Mouse (Mus musculus): ENCODE results near the gene Cfdp1. TPM values are rescaled to one million over a fixed set of nuclear protein-coding genes. Genes with fewer than 3 reads are reported as not detected.
"Not testable (repeated sequence)": the region's sequence is repeated elsewhere in the genome, so short reads cannot be mapped to it uniquely, and the experiment has no call there.

Cfdp1 gene
- total RNA-seq, 4 experiments from 2014 or later = 11.7 to 17.6 (median 14.7) TPM

DNA sequence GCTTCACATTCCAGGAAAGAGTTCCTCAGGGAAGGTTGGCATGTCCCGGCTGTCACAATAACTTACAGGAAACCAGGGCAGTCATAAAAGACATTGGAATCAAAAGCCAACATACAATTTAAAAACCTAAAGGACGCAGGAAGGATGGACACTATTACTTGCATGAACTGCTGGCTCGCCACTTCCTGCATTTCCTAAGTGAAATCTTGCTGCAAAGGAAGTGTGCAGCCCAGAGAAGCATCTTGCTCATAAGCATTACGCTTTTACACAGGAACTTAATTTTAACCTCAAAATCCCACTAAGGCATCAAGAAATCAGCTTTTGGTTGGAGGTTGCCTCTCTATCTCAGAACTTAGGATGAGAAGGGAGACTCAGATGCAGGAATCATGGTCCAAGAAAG is 9.2 kb upstream of the Cfdp1 start:
- DNase-seq (ENCODE audit: low spot score in 2 of 2) = no peak

DNA sequence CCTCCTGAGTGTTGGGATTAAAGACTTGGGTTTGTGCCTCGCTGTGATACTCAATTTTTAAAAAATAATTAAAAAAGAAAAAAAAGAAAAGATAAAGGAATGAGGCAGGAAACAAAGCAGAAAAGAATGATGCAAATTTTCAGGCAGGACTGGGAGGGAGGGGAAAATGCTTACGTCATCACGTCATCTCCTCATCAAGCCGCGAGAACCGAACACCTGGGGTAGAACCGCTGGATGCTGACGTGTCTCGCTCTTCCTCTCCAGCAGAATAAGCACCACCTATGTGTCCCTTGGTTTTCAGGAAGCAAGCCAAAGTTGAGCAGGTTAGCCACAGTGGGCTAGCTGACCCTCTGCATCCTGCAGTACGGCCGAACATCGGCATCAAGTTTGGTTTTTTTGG is 1.9 kb upstream of the Cfdp1 start:
- no peak for DNase-seq (ENCODE audit: low spot score in 2 of 2)

DNA sequence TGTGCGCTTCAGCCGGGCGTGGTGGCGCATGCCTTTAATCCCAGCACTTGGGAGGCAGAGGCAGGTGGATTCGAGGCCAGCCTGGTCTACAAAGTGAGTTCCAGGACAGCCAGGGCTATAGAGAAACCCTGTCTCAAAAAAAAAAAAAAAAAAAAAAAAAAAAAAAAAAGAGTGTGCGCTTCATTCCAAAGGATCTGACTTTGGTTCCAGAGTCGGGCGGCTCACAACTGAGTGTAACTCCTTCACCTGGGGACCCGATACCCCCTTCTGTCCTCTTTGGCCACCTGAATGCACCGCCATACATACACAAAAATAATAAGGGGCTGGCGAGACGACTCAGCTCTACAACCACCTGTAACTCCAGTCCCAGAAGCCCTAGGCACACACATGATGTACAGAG is 872 bp downstream of the Cfdp1 start:
- DNase-seq (ENCODE audit: low spot score in 2 of 2) = not testable (repeated sequence)

DNA sequence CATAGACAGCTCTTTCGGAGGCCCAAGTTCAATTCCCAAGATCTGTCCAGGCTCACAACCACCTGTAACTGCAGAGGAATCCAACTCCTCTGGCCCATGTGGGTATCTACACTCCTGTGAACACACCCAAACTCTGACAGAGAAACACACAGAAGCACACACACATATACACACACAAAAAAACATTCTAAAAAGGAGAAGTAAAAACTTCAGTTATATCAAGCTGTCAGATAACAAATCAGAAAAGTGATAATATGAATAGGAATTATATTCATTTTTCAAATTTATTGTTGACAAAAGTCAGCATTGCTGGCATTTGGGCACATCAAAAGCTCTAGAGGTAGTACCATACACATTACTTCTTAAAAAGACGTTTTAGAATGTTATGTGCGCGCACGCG is 7.3 kb downstream of the Cfdp1 start:
- DNase-seq (ENCODE audit: low spot score in 2 of 2) = no peak

DNA sequence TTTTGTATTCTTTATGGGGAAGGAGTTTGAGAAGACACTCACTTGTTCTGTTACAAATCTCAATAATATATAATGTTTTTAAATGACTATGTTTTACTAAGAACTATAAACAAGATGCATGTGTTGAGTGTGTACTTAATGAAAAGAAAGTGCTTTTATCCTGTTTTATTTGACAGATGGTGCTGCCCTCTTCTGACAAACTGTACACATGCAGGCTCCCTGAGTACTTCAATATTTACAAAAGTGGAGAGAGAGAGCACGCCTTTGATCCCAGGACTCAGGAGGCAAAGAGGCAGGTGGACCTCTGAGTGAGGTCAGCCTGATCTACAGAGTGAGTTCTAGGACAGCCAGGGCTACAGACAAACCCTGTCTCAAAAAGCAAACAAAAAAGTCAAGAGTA is 18.6 kb downstream of the Cfdp1 start:
- DNase-seq (ENCODE audit: low spot score in 2 of 2) = no peak

DNA sequence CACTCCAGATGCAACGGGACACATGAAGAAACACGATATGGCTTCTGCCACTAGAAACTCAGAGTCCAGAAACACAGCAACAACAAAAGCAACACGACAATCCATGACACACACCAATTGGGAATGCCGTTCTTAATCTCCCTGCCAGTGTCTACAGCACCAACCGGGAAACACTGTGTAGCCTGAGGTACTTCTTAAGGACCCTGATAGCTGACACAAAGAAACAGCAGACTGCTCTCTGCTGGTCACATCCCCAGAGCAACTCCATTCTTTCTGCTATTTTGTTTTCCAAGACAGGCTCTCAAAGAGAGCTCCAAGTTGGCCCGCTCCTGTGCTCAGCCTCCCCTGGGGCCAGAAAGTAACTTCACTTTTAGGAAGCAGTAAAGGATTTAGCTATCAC is 20.1 kb downstream of the Cfdp1 start:
- no peak for DNase-seq (ENCODE audit: low spot score in 2 of 2)

DNA sequence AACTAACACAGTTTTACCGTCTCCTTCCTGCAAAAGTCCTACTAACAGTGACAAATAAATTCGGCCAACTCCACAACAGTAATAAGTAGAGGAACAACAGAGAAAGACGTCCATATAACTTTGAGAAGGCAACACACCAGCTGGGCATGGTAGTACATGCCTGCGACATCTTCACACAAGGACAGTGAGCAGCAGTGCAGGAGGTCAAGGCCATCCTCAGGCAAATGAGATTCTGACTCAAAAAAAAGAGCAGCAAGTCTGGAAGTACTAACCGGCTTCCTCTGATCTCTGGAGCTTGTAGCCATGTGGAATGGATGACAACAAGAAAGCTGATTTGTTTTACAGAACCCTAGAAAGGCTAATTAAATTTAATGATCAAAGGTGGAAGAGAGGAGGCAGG is 21.1 kb downstream of the Cfdp1 start:
- no peak for DNase-seq (ENCODE audit: low spot score in 2 of 2)

DNA sequence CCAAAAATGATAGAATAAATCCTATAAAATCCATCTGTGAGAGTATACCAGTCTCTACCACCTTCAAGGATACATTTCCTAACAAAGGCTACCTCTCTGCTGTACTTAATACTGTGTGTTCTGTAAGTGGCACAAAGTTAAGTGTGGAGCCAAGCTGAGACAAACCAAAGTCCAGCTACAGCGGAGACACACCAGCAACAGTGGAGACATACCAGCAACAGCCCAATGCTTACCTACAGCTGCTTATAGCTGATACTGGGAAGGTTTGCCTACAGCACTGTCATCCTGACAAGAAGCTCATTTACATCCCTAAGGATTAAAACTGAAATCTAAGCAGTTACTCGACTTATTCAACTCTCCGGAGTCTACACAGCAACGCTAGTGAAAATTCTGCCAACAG is 22.1 kb downstream of the Cfdp1 start:
- DNase-seq (ENCODE audit: low spot score in 2 of 2) = no peak

DNA sequence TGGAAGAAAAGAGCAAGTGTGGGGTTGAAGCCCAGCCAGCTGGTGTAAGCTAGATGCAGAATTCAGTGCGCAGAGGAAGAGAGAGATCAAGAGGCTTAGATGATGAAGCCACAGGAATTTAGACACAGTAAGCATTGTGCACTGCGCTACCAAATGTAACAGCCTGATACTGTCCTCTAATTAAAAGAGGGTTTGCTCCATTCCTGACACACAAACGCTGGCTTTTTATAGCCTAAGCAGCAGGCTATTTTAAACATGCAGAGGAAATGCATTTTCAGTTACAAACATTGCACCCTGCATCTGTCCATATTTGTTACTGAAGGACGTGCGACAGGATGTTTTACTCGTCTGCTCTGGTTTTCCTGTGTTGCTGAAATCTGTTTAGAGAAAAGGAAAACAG is 25.5 kb downstream of the Cfdp1 start:
- no peak for DNase-seq (ENCODE audit: low spot score in 2 of 2)

DNA sequence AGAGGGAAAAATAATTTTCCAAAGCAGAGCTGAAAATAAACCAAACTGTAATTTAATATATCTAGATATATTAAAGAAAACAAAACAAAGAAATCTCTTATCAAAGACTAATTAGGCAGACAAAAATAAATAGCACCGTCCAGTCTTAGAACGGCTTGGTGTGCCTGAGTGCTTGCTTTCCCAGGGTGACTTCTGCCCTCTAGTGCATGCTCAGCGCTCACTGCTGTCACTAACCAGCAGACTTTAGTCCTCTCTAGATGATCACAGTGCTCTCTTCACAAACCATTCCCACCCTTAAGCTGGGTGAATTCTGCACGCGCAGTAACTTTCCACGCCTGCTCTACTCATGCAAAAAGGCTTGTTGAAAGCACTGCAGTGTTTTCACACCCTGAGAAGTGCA is 28.9 kb downstream of the Cfdp1 start:
- DNase-seq (ENCODE audit: low spot score in 2 of 2) = no peak

DNA sequence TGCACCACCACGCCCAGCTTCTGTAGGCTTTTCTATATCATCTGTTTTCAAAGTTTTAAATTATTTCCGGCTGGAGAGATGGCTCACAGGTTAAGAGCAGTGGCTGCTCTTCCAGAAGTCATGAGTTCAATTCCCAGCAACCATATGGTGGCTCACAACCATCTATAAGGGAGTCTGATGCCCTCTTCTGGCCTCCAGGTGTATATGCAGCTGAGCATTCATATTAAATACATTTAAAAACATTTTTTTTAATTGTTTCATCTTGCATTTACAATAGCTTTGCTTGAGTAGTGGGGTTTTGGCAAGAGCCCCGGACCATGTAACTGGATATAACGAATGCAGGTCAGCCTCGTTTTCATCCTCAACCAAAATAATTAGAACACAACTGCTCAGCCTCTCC is 29.8 kb downstream of the Cfdp1 start:
- no peak for DNase-seq (ENCODE audit: low spot score in 2 of 2)

DNA sequence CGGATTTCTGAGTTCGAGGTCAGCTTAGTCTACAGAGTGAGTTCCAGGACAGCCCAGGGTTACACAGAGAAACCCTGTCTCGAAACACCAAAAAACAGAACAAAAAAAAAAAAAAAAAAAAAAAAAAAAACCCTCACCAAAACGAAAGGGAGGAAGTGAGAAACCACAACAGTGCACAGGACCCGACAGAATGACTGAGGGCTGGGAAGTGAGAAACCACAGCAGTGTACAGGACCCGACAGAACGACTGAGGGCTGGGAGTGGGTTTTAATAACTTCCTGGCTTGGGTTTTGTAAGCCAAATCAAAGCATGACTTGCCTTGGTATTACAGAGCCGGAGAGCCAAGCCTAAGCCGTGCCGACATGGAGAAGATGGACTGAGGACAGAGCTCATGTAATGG is 32.9 kb downstream of the Cfdp1 start:
- no peak for DNase-seq (ENCODE audit: low spot score in 2 of 2)

DNA sequence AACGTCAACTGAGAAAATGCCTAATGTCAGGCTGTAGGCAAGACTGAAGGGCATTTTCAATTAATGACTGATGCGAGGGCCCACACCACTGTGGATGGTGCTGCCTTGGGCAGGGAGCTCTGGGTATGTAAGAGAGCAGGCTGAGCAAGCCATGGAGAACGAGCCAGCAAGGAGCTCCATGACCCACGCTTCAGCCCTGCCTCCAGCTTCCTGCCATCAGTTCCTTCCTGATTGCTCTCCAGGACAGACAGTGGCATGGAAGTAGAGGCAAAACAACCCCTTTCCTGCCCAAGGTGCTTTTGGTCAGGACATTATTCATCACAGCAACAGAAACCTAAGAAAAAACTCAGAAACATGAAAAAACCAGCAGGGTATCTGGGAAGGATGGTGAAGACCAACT is 33.4 kb downstream of the Cfdp1 start:
- DNase-seq (ENCODE audit: low spot score in 2 of 2) = no peak

DNA sequence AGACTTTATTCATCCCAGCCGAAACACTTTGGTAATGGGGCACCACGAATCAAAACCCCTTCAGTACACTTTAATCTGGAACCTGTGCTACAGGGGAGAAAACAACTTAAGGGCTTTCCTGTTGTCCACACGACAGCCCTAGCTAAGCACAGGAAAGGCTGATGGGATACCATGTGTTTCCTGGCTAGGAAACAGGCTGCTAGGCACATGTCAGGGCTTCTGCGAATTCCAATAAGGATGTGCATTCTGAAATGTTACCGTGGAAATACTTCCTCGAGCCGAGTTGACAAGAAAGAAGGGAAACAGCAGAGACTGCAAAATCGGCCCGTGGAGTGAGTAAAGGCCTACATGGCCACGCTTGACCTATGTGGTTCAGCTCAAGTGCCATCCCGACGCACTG is 34.1 kb downstream of the Cfdp1 start:
- DNase-seq (ENCODE audit: low spot score in 2 of 2) = no peak

DNA sequence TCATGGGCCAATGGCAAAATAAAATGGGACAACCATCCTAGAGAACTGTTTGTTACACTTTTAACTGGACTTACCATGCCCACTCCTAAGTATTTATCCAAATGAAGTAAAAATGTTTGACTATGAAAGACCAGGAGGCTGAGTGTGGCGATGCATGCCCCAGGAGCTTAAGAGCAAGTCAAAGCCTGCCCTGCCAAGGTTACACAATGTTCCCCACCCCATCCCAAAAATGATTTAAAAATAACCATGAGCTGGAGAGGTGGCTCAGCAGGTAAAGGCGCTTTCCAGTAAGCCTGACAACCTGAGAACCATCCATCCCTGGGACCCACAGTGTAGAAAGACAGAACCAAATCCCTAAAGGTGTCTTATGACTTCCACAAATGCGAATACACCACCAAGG is 35.5 kb downstream of the Cfdp1 start:
- DNase-seq (ENCODE audit: low spot score in 2 of 2) = no peak

DNA sequence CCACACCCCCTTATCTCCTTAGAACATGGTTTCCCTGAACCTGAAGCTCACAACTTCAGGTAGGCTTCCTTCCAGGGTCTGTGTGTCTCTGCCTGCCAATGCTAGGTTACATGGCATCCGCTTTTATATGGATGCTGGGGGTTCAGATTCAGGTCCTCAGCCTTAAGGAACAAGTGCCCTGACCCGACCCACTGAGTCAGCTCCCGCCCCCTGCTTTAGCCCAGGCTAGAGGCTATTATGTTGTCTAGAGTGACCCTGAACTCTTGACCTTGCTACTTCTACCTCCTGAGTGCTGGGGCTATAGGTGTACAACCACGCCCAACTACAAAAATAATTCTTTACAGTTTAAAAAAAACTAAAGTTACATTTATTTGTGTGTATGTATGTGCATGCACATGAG is 39.0 kb downstream of the Cfdp1 start:
- DNase-seq (ENCODE audit: low spot score in 2 of 2) = no peak

DNA sequence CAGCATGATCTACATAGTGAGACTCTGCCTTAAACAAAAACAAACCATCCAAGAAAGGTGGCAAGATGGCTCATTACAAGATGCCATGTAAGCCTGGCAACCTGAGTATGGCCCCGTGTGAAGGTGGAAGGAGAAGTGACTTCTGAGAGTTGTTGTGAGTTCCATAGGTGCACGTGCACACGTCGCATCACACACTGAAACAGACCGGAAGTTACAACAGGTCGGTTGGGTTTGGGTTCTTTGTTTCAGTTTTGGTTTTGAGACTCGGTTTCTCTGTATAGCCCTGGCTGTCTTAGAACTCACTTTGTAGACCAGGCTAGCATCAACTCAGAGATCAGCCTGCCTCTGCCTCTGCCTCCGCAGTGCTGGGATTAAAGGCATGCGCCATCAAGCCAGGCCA is 40.3 kb downstream of the Cfdp1 start:
- DNase-seq (ENCODE audit: low spot score in 2 of 2) = no peak

DNA sequence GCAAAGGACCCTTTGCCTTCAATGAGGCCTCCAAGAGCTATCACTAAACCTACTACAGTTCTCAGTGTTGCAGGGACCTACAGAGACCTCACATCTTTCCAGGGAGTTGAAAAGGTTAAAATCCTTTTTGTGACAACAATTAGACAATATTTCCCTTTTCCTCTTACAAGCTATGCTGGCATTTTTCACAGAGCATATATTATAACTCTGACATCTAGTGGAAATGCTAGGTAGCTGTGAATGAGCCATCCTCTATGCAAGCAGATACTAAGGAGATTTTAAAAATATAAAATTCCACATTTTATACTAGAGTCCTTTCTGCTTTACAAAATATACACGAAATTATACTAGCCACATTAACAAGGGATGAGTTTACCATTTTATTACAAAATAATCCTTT is 41.3 kb downstream of the Cfdp1 start:
- no peak for DNase-seq (ENCODE audit: low spot score in 2 of 2)

DNA sequence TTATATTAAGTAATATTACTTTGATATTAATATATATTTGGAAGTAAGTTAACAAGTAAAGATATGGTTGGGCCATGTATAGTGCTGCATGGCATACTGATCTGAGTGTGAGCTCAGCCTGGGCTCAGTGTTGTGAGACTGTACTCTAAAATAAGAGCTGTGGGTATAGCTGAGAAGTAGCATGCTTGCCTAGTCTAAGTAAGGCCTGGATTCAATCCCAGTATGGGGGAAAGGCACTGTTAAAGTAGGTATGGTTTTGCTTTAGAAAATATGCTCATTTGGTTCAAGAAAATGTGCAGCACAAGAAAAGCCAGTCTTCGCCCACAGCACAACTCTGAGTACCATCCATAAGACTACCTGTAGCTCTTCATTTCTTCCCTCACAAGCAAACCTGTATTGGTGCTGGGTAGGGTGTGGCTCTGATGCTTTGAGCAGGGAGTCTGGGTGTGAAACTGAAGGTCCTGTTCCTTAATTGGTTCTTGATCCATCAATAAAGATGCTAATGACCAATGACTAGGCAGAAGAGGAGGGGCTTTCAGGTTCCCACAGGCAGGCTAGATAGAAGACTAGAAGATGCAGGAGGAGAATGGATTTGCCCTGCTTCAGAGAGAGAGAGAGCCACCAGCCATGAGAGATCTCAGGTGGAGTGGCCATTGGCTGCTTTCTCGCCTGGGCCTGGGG is 43.3 kb downstream of the Cfdp1 start:
- no peak for DNase-seq (ENCODE audit: low spot score in 2 of 2)

DNA sequence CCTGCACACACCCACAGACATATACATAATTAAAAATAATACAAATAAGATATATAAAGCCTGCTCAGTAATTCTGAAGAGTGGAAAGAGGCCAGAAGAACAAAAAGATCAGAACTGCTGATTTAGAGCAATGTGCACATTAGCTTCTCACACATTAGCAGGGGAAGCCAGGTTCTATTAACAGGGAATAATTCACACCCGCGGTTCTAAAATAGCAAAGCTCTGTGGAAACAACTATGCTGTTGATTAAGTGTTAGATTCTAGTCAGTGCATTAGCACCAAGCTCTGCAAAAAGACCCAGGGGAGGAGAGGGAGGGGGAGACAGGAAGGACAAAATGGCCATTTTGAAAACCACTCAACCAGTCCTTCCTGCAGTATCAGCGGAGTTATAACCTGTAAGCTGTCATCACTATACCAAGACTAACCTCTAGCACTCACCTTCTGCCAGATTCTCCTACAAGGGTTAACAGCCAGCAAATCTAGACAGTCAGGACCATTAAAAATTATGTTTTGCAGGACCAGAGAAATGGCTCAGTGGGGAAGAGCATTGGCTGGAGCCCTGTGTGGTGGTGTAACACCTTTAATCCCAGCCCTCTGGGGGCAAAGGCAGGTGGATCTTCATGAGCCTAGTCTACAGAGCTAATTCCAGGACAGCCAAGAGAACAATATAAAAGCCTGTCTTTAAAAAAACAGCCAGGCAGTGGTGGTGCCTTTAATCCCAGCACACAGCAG is 45.0 kb downstream of the Cfdp1 start:
- no peak for DNase-seq (ENCODE audit: low spot score in 2 of 2)

DNA sequence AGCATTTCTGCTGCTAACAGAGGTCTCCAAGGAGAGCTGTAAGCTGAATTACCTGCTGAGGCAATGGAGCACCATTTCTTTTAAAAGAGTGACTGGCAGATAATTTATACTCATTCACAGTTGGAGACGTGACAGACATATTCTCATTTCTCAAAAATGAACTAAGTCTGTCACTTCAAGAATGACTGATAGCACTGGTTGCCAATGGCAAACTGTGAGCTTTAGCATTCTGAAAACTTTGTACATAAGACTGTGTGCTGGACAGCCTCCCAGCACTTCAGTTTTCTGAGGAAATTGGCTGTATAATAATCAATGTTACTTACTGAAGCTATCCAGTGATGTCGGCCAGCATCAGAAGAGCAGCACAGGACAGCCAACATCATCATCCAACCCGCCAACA is 46.1 kb downstream of the Cfdp1 start:
- DNase-seq (ENCODE audit: low spot score in 2 of 2) = no peak

DNA sequence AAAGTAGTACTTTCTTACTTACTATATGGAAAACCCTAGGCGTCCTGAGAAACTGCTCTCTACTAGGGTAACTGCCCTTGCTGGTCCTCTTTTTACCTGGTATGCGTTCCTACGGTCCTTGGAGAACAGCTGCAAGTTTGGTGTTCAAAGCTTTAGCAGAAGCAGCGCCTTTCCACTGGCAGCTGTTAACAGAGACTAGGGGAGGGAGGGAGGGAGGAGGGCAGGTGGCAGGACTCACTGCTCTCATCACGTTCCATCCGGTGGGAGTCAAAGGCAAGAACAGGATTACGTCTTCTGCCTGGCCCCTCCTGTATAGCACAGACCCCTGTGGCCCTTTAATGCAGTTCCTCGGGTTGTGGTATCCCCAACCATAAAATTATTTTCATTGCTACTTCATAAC is 50.7 kb downstream of the Cfdp1 start:
- DNase-seq (ENCODE audit: low spot score in 2 of 2) = no peak

DNA sequence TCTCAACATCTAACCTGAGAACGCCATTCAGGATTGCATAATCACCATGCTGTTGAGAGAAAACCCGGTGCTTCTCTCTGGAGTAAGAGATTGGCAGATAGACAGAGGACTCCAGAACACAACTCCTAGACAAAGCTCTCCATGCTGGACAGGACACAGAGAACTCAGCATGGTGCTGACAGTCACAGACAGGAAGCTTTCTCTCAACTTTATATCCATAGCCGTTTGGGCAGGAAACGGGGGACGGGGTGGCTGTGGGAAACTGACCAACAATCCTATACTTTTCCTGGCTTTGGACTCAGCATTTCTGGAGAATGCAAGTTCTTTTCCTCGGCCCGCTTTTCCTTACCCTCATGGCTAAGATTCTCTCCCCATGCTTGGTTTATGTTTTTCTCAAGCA is 51.8 kb downstream of the Cfdp1 start:
- DNase-seq (ENCODE audit: low spot score in 2 of 2) = no peak

DNA sequence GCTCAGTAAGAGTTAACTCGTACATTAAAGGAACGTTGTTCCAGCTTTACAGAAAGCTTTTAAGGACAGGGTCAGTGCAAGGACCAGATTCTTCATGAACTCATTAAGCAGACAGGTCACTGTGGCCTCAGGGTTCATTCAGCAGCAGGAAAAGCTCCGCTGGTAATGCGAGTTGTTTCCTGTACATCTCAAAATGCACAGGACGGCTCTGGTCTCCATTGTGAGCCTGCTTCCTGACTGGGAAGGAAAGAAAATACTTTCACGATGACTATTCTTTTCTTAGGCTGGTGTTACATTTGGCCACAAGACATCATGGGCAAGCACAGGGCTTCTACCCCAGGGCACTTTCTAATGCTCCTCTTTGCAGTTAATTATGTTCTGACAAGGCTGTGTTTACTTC is 52.6 kb downstream of the Cfdp1 start:
- no peak for DNase-seq (ENCODE audit: low spot score in 2 of 2)
